Mouse (Mus musculus): ENCODE measurements around the gene Sgca. TPM values are rescaled to one million over a fixed set of nuclear protein-coding genes. Genes with fewer than 3 reads are reported as not detected.
"Not testable (repeated sequence)": the region's sequence is repeated elsewhere in the genome, so short reads cannot be mapped to it uniquely, and the experiment has no call there.

The Sgca gene
- polyA plus RNA-seq, 1 experiment = not detected

DNA sequence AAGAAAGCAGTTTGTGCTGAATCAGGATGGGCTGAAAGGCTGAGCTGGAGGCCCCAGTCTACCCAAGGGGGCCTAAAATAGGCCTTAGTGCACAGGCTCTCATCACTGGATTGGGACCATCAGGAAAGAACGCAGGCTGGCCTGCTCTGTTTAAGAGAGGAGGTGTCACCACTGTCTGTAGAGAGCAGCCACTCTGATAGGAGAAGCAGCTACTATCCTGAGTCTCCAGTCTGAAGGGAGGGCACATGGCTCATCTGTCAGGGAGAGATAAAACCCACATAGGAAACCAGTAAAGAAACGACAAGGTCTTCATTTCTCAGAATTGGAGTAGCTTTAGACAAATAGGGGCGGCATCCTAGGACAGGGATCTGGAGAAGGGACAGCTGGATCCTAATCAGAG is 35.9 kb upstream of the Sgca start:
- peak overlapping the region; percentile 7 for H3K4me3 ChIP-seq (replicated peaks; ENCODE audit: control insufficient read depth, low read depth, low read length)
- no peaks in the 10 kb centered on the region for H3K4me1 ChIP-seq (ENCODE audit: control insufficient read depth, insufficient read depth, low read length)
- 22% methylated on average over 3 of the region's 3 CpGs for whole genome bisulfite sequencing
- peak overlapping the region; percentile 83 for H3K27ac ChIP-seq (ENCODE audit: control insufficient read depth, insufficient read depth, low read depth, low read length, poor library complexity)
- TF ChIP-seq POLR2A (IDR thresholded peaks at IDR 0.05; ENCODE audit: borderline replicate concordance, control insufficient read depth, low read depth, low read length) (peak; percentile 51), CTCF (IDR thresholded peaks at IDR 0.05; ENCODE audit: control insufficient read depth, insufficient read depth, low read length) (no peak)

DNA sequence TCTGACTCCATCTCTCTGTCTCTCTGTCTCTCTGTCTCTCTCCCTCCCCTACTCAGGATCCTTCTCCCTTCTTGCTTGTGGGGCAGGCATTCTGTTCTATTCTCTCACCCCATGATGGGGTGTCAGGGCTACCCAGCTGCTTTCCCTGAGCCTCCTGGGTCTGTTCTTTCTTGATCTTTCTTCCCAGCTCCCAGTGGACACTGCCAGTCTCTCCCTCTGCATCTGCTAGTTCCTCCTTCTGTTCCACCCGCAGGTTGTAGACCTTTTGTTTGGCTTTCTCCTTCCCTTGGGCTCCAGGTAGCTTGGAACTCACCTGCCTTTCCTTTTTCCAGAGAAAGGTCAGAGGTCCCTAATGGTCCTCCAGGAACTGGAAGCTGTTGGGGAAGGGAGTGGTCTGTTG is 35.3 kb upstream of the Sgca start:
- peaks cover 1% of the 10 kb centered on the region; the same call in 1 of the 2 replicates for H3K4me1 ChIP-seq (ENCODE audit: control insufficient read depth, insufficient read depth, low read length)
- peak overlapping the region; percentile 70 for H3K4me3 ChIP-seq (replicated peaks; ENCODE audit: control insufficient read depth, low read depth, low read length)
- WGBS = 22% methylated on average over 1 of the region's 1 CpGs
- peak overlapping the region; percentile 83 for H3K27ac ChIP-seq (ENCODE audit: control insufficient read depth, insufficient read depth, low read depth, low read length, poor library complexity)
- TF ChIP-seq POLR2A (IDR thresholded peaks at IDR 0.05; ENCODE audit: borderline replicate concordance, control insufficient read depth, low read depth, low read length) = no peak
- TF ChIP-seq CTCF (IDR thresholded peaks at IDR 0.05; ENCODE audit: control insufficient read depth, insufficient read depth, low read length) = no peak

DNA sequence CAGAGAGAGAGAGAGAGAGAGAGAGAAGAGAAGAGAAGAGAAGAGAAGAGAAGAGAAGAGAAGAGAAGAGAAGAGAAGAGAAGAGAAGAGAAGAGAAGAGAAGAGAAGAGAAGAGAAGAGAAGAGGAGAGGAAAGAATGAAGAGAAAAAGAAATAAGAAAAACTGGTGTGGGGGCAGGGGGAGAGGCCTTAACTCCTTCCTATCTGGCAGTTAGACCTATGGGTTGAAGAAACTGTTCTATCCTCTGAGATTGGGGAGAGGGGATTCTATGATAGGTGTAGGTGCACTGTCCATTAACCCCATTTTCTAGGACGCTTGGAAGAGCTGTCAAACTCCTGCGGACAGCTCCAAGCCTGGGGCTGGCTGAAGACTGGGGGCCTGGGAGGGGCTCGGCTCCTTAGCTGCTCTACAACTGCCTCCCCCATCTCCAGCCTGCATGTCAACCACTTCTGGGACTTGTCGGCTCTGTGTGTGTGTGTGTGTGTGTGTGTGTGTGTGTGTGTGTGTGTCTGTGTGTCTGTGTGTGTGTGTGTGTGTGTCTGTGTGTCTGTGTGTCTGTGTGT is 34.8 kb upstream of the Sgca start:
- not testable (repeated sequence) for H3K4me1 ChIP-seq (ENCODE audit: control insufficient read depth, insufficient read depth, low read length)
- H3K27ac ChIP-seq (ENCODE audit: control insufficient read depth, insufficient read depth, low read depth, low read length, poor library complexity) = peak overlapping the region; percentile 83
- TF ChIP-seq POLR2A (IDR thresholded peaks at IDR 0.05; ENCODE audit: borderline replicate concordance, control insufficient read depth, low read depth, low read length) = 0 out of 2 replicates have a peak, but pooled peaks have one; percentile 18
- peak overlapping the region; percentile 70 for H3K4me3 ChIP-seq (replicated peaks; ENCODE audit: control insufficient read depth, low read depth, low read length)
- 48% methylated on average over 4 of the region's 4 CpGs for WGBS

DNA sequence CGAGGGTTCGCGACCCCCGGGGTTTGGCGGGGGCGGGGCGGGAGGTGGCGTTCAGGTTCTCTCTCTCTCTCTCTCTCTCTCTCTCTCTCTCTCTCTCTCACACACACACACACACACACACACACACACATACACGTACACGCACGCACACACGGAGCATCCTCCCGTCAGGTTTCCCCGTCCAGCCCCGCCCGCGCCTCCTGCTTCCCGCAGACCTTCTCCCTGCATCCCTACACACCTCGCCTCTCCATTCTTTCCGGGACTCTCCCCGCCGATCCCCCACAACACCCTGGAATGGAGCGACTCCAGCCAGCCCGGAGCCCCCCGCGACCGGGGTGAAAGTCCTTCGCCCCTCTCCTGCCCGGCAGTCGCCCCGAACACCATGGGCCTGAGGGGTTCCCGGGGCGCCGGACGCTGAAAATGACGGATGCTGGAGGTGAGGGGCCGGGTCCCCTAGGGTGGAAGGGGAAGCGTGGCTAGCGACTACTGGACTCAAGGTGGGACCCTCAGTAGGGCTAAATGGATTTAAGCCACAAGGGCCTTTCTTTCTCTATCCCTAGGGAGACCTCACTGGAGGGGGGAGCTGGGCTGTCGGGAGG is 34.1 kb upstream of the Sgca start:
- Histone ChIP-seq H3K4me1 (ENCODE audit: control insufficient read depth, insufficient read depth, low read length) (peaks cover 1% of the 10 kb centered on the region; the same call in 1 of the 2 replicates), H3K4me3 (replicated peaks; ENCODE audit: control insufficient read depth, low read depth, low read length) (peak overlapping the region; percentile 61), H3K27ac (ENCODE audit: control insufficient read depth, insufficient read depth, low read depth, low read length, poor library complexity) (peak overlapping the region; percentile 83)
- 14% methylated on average over 35 of the region's 40 CpGs for WGBS
- TF ChIP-seq CTCF (IDR thresholded peaks at IDR 0.05; ENCODE audit: control insufficient read depth, insufficient read depth, low read length) (no peak), POLR2A (IDR thresholded peaks at IDR 0.05; ENCODE audit: borderline replicate concordance, control insufficient read depth, low read depth, low read length) (no peak)

DNA sequence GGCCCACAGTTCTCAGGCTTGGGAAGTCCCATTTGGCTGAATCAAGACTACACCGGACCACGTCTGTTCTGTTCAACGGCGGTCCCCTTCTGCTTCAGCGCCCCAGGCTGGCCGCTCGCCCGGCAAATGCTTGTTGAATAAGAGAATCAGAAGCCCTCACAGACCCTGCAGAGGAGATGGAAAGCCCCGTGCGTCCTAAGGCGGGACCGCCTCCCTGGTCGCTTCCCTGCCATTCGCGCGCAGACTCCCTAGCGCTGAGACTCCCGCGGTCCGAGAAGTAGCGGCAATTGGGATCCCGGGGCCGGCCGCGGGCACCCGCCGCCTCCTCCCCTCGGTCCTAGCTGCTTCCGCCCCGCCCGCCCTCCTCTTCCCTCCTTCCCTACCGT is 33.5 kb upstream of the Sgca start, which contains the start of gene Samd14:
Gene Samd14 (plus strand): TSS at position 251 of the 386 bp plus-strand sequence.
- TF ChIP-seq CTCF (IDR thresholded peaks at IDR 0.05; ENCODE audit: control insufficient read depth, insufficient read depth, low read length) (0 out of 2 replicates have a peak, but pooled peaks have one; percentile 1), POLR2A (IDR thresholded peaks at IDR 0.05; ENCODE audit: borderline replicate concordance, control insufficient read depth, low read depth, low read length) (peak; percentile 65; the same call in 1 of the 2 replicates)
- peaks cover 1% of the 10 kb centered on the region; the same call in 1 of the 2 replicates for H3K4me1 ChIP-seq (ENCODE audit: control insufficient read depth, insufficient read depth, low read length)

DNA sequence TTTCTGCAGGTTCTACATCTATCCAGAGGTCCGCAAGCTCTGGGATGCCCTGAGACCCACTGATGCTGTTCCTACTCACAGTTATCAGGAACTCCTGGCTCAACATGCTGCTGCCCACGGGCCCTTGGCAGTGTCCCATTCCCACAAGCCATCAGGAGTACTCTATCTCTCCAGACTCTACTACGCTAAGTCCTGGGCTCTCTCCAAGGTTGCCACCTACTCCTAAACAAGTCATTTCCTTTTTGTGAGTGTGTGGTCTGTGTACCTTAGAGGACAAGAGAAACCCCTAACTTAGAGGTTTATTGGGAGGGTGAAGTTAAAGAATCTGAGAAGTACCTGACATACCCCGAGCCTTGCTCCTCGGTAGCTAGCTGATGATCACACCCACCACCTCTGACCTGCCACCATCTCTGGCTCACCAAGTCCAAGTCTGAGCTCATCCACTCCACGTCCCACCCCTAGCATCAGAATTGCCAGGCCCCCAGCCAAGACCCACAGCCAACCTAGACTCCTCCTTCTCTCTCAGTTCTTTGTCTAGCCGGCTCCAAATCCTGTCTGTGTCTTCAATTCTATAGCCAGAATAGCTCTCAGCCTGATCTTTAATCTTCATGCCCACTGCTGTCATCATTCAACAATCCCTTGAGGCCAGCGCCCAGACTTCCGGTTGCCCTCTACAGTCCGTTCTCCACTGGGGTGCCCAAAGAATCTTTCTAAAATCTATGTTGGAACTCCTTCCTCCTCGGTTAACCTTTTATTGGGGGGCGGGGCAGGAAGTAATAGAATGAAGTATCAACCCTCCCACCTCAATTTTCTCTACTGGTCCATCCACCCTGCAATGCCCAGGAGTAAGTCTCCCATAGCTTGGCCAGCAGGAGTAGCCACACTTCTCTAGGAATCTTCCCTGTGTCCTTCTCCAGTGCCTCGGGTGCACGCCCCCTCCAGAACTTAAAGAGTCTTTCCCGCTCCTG is 32.8 kb upstream of the Sgca start:
- Histone ChIP-seq H3K4me1 (ENCODE audit: control insufficient read depth, insufficient read depth, low read length) (peaks cover 1% of the 10 kb centered on the region; the same call in 1 of the 2 replicates), H3K27ac (ENCODE audit: control insufficient read depth, insufficient read depth, low read depth, low read length, poor library complexity) (peak overlapping the region; percentile 67), H3K4me3 (replicated peaks; ENCODE audit: control insufficient read depth, low read depth, low read length) (peak overlapping the region; percentile 67)
- WGBS = 15% methylated on average over 15 of the region's 15 CpGs
- TF ChIP-seq CTCF (IDR thresholded peaks at IDR 0.05; ENCODE audit: control insufficient read depth, insufficient read depth, low read length) (no peak), POLR2A (IDR thresholded peaks at IDR 0.05; ENCODE audit: borderline replicate concordance, control insufficient read depth, low read depth, low read length) (no peak)

More for the DNA sequence above, 33.5 kb upstream of the Sgca start, which contains the start of gene Samd14:
- H3K4me3 ChIP-seq (replicated peaks; ENCODE audit: control insufficient read depth, low read depth, low read length) = peak within 1 kb of the TSS; percentile 67
- H3K27ac ChIP-seq (ENCODE audit: control insufficient read depth, insufficient read depth, low read depth, low read length, poor library complexity) = peak within 1 kb of the TSS; percentile 83
- under 1% methylated on average over 31 of the region's 32 CpGs for WGBS

DNA sequence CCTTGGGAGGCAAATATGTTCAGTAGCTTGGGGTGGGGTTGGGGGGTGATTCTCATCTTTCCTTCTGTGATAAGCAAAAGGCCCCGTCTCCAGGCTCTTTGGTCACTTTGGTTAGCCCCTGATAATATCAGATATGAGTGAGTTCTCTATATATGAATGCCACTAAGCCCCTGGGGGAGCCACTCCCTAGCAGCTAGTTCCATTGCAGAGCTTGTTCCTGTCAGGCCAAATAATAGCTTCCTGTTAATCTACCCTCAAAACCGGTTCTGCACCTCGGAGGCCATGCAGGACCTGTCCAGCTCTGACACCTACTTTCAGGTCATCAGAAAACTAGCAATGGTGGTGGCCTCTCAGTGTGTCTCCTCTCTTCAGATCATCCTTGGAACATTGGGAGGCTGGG is 31.3 kb upstream of the Sgca start:
- TF ChIP-seq CTCF (IDR thresholded peaks at IDR 0.05; ENCODE audit: control insufficient read depth, insufficient read depth, low read length) = no peak
- no peak for TF ChIP-seq POLR2A (IDR thresholded peaks at IDR 0.05; ENCODE audit: borderline replicate concordance, control insufficient read depth, low read depth, low read length)
- 3% methylated on average over 3 of the region's 3 CpGs for WGBS
- Histone ChIP-seq H3K4me1 (ENCODE audit: control insufficient read depth, insufficient read depth, low read length) (peaks cover 1% of the 10 kb centered on the region; the same call in 1 of the 2 replicates), H3K27ac (ENCODE audit: control insufficient read depth, insufficient read depth, low read depth, low read length, poor library complexity) (no peak overlapping the region), H3K4me3 (replicated peaks; ENCODE audit: control insufficient read depth, low read depth, low read length) (no peak overlapping the region)

Measured in bone marrow, adult 2 months (tissue).